Mouse (Mus musculus) neutrophil, adult 5-6 weeks (primary cell): ENCODE measurements around the gene Vmn1r85. TPM values are rescaled to one million over a fixed set of nuclear protein-coding genes. Genes with fewer than 3 reads are reported as not detected.

Experiments
- ATAC-seq: fragments of 151-379, 151-347 bp; 2 replicates; pipeline ENCODE4 v1.8.0; 2017; ENCODE audit warnings: mild to moderate bottlenecking, moderate TSS enrichment; ENCODE audit not compliant: insufficient number of reproducible peaks, poor library complexity, low FRiP score, severe bottlenecking; ENCODE audit errors: extremely low read depth
- total RNA-seq: library from RNA; stranded (forward); fragments of 200-1000 nt; gene quantifications from 2 replicates; pipeline ENCODE4 v1.2.3, GENCODE M21; 2017

Vmn1r85 gene
- total RNA-seq, 1 experiment from 2014 or later: not detected

DNA sequence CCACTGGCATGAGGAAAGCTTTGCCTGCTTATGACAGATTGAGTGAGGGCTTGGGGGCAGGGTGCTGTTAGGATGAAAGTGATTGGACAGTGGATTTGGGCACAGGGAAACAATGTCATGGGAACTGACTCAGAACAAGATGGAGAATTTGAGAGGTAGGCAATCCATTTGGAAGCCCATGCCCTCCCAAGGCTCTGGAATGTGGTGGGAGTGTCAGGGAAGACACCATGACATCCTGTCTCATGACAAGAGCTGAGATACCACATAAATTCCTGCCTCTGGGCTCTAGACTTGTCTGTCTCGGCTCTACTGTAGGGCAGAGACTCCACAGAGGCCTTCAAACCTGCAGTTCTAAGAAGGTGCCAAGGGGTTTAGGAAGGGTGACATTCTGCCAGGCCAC lies 53.7 kb downstream of the Vmn1r85 start:
- ATAC-seq: no peak

DNA sequence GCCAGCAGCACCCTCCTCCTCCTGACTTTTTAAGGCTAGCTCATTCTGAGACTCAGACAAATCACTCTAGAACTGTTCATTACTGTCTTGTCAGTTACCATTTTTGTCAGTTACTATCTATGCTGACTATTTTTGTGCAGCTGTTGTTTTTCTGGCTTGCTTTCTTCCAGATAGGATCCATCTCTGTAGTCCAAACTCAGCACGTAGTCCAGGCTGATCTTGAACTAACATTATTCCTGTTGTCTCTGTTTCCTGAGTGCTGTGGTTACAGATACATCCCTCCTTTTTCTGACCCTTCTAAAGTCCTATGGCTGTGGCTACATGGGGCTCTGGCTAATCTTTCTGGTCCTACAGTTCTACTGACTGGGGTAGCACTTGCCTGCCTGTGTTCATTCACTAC lies 55.8 kb downstream of the Vmn1r85 start:
- ATAC-seq: no peak

- peak; percentile 7; the same call in 1 of the 2 replicates for ATAC-seq
Measured at GRCm38 (mm10) chr7:13038621-13039169, 56.3 kb downstream of the Vmn1r85 start.

- peak; percentile 66 for ATAC-seq
Measured at GRCm38 (mm10) chr7:13037901-13038555, 56.9 kb downstream of the Vmn1r85 start, which contains the start of gene Ube2m. TSS of gene Ube2m (minus strand) at chr7:13038275.

GRCm38 (mm10) chr7:13037366-13037765 lies 57.6 kb downstream of the Vmn1r85 start:
- ATAC-seq: no peak

DNA sequence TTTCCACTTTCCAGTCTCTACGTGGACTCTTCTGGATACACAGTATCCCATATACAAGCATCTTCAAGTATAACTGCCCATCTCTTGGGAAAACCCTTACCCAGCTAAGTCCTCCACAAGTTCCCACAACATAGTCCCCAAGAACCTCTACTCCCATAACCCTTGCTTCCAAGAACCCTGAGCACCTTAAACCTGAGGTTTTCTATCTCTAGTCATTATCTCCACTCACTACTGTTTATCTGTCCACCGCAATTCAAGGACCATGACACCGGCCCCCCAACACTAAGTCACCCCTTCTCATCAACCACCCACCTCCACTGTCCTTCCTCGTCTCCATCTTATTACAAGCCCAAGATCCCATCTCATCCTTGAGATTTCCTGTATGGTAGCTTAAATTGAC lies 58.2 kb downstream of the Vmn1r85 start:
- ATAC-seq: no peak

- ATAC-seq: no peak
Measured at GRCm38 (mm10) chr7:13035211-13035855, 59.6 kb downstream of the Vmn1r85 start.

DNA sequence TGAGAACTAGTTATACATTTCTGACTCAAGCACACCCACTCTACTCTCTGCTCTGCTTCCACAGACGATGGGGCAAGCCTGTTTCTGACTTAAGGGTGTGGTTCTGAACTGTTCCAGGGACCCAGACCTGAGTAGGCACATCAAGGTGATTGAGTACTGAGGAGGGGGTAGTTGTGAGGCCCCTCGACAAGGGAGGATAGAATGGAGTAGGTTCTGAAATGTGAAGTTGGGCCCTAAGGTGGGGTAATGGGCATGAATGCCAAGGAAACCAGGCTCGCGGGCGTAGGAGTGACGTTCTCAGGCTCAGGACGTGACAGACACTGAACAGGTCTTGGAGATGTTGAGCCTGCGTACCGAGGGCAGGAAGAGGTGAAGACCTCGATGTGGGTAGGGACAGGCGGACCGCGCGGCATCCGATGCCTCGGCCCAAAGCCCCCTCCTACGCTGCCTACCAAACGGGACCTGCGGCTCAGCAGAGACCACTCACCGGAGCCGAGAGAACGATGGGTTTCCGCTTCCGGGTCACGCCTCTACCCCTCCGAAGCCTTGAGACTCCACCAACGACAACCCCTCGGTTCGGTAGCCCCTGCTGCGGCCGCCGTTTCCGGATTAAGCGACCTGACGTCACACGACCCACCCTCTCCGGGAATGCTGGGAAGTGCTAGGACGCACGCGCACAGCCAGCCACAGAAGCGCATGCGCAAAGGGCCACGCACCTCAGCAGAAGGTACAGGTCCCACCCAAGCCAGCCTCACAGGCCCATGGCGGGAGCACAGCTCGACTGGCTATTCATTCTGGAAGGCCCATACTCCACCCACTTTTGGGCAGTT lies 60.6 kb downstream of the Vmn1r85 start, which contains the start of gene Chmp2a:
TSS of gene Chmp2a (minus strand) at position 660 of the 830 bp plus-strand sequence.
- ATAC-seq: peak; percentile 65

- ATAC-seq: no peak
Measured at GRCm38 (mm10) chr7:13033451-13034147, 61.4 kb downstream of the Vmn1r85 start.

Other genes with a start within 250 kb of the Vmn1r85 start
- 2.9 and 4.8 TPM in 2 replicates for gene Zfp128, start 214.0 kb downstream of the Vmn1r85 start, total RNA-seq
- 3.6 and 5.9 TPM in 2 replicates for gene Zscan22, start 197.4 kb downstream of the Vmn1r85 start, total RNA-seq
- 425 and 483 TPM in 2 replicates for gene Rps5, start 172.9 kb downstream of the Vmn1r85 start, total RNA-seq
- gene Rnf225, start 167.8 kb downstream of the Vmn1r85 start, total RNA-seq: 1.2 and 1.7 TPM in 2 replicates
- 5.0 and 5.5 TPM in 2 replicates for gene Zfp324, start 129.3 kb downstream of the Vmn1r85 start, total RNA-seq
- 5.1 and 7.4 TPM in 2 replicates for gene Zfp446, start 117.3 kb downstream of the Vmn1r85 start, total RNA-seq
- gene Slc27a5, start 97.0 kb downstream of the Vmn1r85 start, total RNA-seq: 0.81 TPM in 1 of 2 replicates, not detected in the other
- gene Trim28, start 96.1 kb downstream of the Vmn1r85 start, total RNA-seq: 194 and 199 TPM in 2 replicates
- gene Zbtb45, start 85.1 kb downstream of the Vmn1r85 start, total RNA-seq: 1.1 and 3.6 TPM in 2 replicates
- gene Chmp2a, start 60.4 kb downstream of the Vmn1r85 start, total RNA-seq: 199 and 209 TPM in 2 replicates
- 75.1 and 83.5 TPM in 2 replicates for gene Ube2m, start 56.9 kb downstream of the Vmn1r85 start, total RNA-seq
- gene Mzf1, start 40.4 kb downstream of the Vmn1r85 start, total RNA-seq: 0.70 and 1.1 TPM in 2 replicates
- gene Vmn1r86, start 24.7 kb upstream of the Vmn1r85 start, total RNA-seq: not detected in 2 replicates
- gene Vmn1r87, start 45.0 kb upstream of the Vmn1r85 start, total RNA-seq: not detected in 2 replicates
- gene Vmn1r88, start 64.4 kb upstream of the Vmn1r85 start, total RNA-seq: 0.58 TPM in 1 of 2 replicates, not detected in the other
- not detected in 2 replicates for gene Vmn1r89, start 117.8 kb upstream of the Vmn1r85 start, total RNA-seq
- 8.5 and 8.6 TPM in 2 replicates for gene Lig1, start 182.1 kb upstream of the Vmn1r85 start, total RNA-seq
- gene Zswim9, start 183.5 kb upstream of the Vmn1r85 start, total RNA-seq: 7.2 and 8.2 TPM in 2 replicates
- gene Pla2g4c, start 229.5 kb upstream of the Vmn1r85 start, total RNA-seq: 0.23 and 0.37 TPM in 2 replicates